Mouse (Mus musculus): ENCODE measurements at regions not wholly inside any gene's neighbourhood (a gene's known extent, or its start where the extent isn't known, plus 50 kb on each side); places are given as distances from the start of the nearest gene placed in this dataset.
"Not testable (repeated sequence)": the region's sequence is repeated elsewhere in the genome, so short reads cannot be mapped to it uniquely, and the experiment has no call there.

DNA sequence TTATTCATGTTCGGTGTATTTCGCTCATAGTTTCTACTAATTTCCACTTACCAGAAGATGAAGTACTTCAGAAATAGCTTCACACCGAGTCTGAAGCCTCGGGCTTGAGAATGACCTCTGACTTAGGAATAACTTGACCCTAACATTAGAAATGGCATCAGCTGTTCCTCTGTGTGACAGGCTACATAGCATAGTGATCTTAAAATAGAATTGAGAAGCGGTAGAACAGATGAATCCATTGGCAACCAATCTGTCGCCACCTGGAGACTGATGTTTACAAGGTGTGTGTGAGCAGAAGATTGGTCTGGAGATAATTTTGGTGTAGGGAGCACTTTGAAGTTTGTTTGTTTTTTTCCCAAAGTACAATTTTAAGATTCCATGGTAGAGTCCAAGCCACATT is 60.9 kb upstream of the Ahi1 start:
- ATAC-seq: no peak

DNA sequence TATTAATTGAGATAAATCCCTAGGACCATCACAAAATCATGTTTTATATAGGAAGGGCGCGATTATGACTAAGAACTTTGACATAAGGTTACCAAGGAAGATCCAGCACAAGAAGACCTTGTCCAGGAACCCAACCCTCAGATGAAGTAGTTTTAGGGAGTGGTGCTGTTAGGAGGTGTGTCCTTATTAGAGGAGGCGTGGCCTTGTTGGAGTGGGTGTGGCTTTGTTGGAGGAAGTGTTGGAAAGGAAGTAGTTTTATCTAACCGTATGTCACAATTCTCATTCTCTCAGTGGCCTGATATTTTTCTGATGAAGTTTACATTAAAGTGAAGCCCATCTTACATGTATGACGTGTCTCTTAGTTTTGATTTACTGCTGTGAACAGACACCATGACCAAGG is 68.7 kb upstream of the Ahi1 start:
- ATAC-seq: no peak

GRCm38 (mm10) chr10:20882599-20882998 is 69.7 kb upstream of the Ahi1 start:
- ATAC-seq: peak; percentile 82

DNA sequence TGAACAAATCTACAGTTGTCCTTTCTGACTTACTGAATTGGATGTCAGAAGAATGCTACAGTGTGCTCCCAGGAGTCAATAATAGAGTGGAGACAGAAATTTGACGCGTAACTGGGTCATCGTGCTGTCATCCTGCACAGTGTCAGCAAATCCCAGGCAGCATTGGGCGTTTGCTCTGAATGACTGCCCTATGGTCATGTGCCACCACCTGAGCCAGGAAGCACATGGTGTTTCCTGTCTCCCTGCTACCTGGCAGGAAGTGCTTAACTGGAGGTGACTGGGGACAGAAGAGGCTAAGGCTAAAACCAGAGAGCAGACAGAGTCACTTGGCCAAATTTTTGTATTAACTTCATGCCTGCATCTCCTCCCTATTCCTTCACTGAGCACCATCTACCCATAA is 72.1 kb upstream of the Ahi1 start:
- no peak for ATAC-seq

- ATAC-seq: no peak
These were observed 72.9 kb upstream of the Ahi1 start for GRCm38 (mm10) chr10:20879482-20879881.

DNA sequence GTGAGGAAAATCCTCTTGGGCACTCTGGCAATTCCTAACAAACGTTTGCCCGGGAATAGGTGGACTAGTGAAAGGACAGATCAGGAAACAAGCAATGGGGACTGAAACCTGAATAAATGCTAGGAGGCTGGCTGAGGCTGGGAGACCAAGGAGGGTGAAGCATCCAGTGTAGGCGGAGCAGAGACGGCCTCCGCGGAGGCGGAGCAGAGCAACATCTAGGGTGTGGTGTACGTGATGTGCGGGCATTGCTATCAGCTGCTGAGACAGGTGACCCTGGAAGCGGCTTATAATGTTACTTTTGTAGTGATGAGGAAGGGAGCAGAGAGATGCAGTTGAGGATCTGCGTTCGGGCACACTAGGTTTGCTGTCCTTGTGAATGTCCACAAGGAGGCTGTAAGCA is 85.3 kb upstream of the Ahi1 start:
- no peak for ATAC-seq

- ATAC-seq: peak; percentile 28
These were observed 87.3 kb upstream of the Ahi1 start for GRCm38 (mm10) chr10:20865031-20865430.

DNA sequence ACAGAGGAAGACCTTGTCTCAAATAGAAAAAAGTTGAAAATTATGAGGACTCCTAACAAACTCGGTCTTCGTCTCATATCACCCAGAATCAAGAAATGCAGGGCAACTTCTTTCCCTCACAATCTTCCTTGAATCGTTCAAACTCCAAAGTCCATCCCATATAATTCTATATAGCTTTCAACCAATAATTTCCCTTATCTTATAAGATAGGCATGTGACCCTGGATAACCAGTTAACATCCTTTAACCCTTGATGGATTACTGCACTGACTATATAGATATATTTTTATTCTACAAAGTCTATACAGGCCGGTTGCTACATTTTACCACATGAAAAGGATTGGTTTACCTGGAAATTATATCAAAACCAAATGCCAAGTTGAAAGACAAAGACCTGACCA is 94.9 kb upstream of the Ahi1 start:
- no peak for ATAC-seq

DNA sequence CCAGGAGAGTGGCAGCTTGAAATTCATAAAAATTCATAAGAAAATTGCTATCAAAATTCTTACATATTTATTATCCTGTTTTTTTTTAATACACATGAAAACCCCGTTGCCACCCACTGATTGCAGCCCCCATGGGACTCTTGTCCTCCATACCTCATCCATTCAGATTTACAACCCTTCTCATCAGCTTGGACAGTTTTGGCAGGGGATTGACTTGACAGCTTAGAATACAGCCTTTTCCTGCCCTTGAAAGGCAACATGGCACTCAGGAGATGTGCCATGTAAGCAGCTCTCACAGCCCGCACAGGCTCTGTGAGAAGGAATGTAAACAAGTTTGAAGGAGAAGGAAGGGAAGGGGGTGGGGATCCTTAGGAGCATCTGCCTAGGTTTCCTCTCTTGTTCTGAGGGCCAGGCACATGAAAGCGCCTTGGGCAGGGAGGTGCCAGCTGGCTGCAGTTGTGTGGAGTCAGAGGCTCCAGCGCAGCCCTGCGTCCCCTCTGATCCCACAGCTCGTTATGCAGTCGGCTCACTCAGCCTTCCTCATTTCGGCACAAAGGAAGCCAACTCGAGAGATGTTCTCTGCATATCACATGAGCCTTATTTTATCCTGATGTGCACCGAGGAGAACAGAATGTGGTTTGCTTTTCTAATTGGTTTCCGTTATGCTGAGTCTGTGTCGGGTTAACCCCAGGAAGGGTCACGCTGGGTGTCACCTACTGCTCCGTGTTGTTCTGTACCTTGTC is 97.6 kb upstream of the Ahi1 start:
- peak; percentile 36 for ATAC-seq

DNA sequence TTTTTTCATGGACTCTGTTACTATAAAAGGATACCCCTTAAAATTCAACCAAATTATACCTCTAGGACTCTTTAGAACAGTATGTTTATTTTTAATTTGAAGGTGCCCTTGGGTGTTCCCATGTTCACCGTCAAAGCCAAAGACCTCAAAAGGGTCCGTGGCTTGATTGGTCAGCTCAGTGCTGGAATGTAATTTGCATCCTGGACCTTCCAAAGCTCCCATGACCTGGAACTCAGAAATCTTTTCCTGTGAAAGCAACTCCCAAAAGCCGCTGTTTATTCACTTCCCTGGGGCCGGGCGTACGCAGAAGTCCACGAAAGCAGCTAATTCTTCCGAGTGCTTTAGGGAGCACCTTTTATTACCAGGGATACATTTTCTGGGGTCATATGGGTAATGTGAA is 105.1 kb upstream of the Ahi1 start:
- ATAC-seq: no peak

- no peak for ATAC-seq
These were observed 109.1 kb upstream of the Ahi1 start for GRCm38 (mm10) chr10:20843277-20843676.

DNA sequence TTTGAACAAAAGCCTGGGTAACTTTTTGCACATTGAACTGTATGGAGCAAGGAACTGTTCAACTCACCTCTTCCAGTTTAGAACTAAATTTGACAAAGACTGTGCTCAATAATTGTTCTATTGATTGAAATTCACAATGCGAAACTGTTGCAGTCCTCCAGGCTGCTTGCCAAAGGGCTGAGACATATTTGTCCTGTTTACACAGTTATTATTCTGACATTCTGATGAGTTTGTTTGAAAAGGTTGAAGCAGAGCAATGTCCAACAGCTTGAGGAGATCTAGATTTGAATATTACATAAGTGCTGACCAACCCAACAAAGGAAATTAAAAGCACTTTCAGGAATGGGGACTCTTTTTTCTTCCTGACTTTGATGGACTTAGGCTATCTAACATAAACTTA is 110.2 kb upstream of the Ahi1 start:
- ATAC-seq: no peak

DNA sequence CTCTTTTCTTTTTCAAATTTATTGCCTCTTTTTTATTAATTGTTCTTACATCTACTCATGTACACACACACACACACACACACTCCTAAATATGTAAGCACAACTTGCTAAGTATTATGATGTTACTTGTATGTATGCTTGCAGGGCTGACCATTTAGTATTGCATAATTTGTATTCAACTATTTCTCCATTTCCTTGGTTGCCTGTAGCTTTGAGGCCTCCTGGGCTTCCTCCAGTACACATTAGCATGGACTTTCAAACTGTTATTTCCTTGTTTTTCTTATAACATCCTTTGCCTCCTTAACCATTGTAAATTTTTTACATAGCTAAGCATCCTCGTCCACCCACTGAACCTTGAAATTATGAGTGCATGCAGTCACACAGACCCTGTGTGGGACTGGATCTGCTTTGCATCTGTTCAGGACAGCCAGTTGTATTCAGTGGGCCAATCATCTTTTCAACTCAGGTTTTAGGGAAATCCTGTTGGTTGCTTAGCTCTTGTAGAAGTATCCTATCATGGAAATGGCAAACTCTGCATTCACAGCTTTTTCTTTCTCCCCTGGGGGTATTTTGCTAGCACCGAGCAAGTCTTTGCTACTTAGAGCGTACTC is 110.8 kb upstream of the Ahi1 start:
- ATAC-seq: no peak

- ATAC-seq: no peak
These were observed 113.5 kb upstream of the Ahi1 start for GRCm38 (mm10) chr10:20838685-20839425.

DNA sequence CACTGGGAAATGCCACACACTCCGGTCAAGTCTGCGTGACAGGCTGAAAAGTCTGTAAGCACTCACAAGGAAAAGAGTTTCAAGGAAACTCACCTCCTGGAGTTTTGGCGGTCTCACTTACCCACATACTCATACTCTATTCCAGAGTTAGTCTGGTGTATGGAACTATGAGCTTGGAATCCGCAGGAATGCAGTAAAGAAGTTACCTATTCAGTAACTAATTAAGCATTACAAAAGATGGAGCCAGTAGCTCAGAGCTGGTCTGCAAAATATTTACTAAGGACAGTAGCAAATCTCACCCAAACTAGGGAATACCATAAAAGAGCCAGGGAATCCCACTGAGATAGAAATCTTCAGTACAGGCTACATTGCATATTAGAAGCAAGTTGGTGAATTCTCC is 111.9 kb upstream of the Pde7b start:
- not testable (repeated sequence) for ATAC-seq

DNA sequence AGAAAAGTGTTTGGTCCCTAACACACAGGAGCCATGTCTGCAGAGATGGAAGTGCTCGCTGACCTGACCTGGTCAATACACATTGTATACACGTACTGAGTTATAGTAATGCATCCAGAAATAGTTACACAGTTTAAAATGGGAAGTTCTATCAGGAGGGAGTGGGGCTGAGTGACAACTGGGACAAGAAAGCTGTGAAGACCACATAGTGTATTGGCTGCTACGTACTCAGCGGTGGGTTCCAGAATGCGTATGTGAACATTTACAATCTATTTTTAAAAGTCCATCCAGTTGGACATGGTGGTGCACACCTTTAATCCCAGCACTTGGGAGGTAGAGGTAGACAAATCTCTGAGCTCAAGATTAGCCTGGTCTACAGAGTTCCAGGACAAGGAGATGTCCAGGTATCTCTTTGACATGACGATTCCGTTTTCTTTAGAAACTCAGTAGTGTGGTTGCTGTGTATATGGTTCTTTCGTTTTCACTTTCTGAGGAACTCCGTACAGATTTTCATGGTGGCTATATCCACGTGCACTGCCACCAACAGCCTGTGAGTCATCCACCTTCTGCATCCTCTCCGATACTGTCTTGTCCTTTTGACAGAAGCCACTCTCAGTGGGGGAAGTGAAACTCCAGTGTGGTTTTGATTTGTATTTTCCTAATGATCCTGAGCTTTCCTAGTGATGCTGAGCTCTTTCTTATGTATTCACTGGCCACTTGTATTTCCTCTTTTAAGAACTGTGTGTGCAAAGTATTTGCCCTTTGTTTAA is 110.1 kb upstream of the Pde7b start:
- ATAC-seq: peak; percentile 97

- ATAC-seq: no peak
These were observed 103.4 kb upstream of the Pde7b start for GRCm38 (mm10) chr10:20828304-20828703.

DNA sequence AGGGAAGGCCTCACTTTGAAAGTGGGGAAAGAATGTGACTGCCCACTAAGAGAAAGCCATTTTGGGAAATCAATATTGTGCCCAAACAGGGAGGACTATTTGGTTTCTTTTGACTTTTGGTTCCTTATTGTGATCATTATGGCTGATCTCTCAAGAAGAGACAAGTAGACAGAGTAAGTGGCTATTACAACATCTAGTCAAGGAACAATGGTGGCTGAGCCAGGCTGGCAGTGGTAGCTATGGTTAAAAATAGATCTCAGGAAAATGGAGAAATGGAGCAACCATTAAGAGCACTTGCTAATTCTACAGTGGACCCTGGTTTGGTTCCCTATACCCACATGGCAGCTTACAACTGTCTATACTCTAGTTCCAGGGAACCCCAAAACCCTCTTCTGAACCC is 102.6 kb upstream of the Pde7b start:
- no peak for ATAC-seq

GRCm38 (mm10) chr10:20818548-20818947 is 93.7 kb upstream of the Pde7b start:
- ATAC-seq: no peak

DNA sequence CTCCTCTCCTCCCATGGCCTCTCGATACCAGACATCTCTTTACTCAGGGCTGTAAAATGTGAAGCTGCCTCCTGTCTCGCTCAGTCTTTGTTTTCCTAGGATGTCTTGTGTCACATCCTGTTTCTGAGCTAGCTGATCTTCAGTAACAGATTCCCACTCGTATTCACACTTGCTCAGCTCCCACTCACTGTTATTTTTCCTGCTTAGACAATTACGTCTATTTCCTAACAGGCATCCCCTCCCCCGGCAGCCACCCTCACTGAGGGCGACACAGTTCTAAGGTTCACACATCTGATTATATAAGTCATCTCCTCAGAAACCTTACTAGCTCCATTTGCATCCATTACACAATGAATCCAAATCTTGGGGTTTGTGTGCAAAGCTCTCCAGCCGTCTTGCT is 74.9 kb upstream of the Pde7b start:
- no peak for ATAC-seq

DNA sequence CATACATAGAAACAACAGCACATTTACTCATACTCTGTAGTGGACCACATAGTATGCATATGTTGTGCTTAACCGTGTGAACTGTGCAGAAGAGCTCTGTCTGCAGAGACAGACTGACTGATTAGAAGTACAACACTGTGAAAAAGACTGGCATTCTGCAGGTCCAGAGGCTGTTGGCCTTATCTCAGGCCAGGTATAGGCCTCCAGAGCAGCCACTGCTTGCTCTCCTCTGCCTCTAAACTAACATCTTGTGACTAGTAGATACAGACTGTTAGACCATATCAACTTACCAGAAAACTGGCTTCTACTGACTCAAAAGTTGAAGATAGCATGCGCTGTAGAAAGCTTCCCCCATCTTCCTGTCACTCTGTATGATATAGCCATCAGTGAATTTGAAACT is 73.5 kb upstream of the Pde7b start:
- ATAC-seq: no peak

- ATAC-seq: no peak
These were observed 69.1 kb upstream of the Pde7b start for GRCm38 (mm10) chr10:20793956-20794355.

- ATAC-seq: no peak
These were observed 56.1 kb upstream of the Pde7b start for GRCm38 (mm10) chr10:20780946-20781345.

Data from activated CD4-positive, CD25-positive, alpha-beta regulatory T cell, adult 4 months (primary cell).